Mouse (Mus musculus): Measurements from ENCODE around the gene Banf1.
A peak's percentile ranks its signal among the peaks of the same experiment; 100 is the strongest.
"Not testable (repeated sequence)": the region's sequence is repeated elsewhere in the genome, so short reads cannot be mapped to it uniquely, and the experiment has no call there.

Banf1 gene

DNA sequence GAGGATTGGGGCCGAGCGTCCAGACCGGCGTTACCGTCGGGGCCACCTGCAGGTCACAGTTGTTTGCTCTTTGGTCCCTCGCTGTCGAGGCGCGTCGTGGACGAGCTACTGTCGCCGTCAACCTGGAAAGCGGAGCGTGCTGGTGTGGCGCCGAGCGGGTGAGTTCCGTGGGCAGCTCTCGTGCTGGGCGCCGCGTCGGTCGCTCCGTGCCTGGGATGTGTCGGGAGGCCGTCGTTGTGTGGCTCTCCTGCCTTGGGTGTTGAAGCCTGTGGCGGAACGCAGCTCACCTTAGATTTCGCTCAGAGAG is at the start of gene Banf1:
Banf1 (minus strand) TSS at position 116 of the 307 bp plus-strand sequence.
- no peak for DNase-seq (ENCODE audit: low spot score)

DNA sequence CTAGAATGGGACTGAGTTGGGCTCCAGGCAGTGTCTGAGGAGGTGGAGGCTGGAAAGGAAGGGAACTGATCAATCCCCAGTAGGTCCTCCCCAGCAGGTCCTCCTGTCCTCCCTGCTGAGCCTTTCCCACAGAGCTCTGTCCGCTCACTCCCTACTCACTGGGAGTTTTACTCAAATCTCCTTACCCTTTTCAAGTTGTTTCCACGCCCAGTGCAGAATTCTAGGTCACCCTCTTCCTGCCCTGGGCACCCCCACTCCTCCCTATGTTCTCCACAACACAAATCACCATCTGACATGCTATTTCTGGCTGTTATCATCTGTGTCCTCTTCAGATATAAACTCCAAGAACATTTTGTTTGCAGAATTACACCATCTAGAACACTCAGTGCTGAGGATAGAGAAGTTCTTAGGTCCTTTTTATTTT is 47.6 kb upstream of the Banf1 start:
- peak; percentile 76 for DNase-seq (ENCODE audit: low spot score)

DNA sequence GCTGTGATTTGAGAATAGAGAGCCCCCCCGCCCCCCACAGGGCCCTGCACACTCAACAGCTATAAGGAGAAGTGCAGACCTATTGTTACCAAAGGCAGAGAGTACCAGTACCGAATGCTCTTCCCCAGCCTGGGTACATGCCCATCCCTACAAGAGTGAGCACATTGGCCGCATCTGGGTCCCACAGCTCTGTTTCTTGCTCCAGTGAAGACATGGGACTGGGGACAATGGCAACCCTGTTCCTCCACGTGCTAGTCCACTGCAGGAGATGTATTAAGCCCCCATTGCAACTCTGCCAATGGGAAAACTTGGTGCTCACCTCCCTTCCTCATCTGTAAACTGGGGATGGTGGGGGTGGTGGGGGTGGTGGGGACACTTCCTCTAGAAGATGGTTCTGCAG is 46.9 kb upstream of the Banf1 start:
- no peak for DNase-seq (ENCODE audit: low spot score)

DNA sequence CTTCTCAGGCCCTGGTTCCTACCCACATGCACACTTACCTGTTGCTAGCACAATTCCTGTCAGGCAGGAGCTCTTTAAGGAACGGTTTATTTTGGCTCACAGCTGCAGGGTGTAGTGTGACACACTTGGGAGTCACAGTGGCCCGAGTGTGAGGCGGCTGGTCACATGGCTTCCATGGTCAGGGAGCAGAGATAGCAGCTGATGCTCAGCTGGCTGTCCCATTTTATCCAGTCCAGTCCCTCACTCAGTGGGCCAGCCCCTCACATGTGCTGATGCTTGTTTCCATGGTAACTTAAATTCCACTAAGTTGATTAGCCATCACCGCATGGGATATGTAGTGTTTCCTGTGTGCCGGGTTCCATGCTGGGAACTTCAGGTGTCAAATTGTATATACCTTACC is 45.0 kb upstream of the Banf1 start:
- DNase-seq (ENCODE audit: low spot score), result no peak

DNA sequence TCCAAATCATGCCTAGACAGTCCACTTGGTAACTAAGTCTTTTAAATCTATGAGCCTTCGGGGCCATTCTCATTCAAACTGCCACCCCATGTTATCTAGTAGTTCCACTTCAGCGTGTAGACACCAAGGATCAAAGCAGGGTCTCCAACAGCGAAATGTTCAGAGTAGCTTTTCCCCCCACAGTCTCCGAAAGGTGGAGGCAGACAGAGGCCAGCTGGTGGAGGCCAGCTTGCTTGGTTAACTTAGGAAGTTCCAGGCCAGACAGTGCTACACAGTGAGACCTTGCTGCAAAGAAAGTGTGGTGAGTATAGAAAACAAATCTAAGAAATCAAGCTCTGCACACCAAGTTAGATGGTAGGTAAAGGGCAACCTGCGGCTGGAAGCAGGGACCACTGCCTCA is 43.7 kb upstream of the Banf1 start:
- no peak for DNase-seq (ENCODE audit: low spot score)

DNA sequence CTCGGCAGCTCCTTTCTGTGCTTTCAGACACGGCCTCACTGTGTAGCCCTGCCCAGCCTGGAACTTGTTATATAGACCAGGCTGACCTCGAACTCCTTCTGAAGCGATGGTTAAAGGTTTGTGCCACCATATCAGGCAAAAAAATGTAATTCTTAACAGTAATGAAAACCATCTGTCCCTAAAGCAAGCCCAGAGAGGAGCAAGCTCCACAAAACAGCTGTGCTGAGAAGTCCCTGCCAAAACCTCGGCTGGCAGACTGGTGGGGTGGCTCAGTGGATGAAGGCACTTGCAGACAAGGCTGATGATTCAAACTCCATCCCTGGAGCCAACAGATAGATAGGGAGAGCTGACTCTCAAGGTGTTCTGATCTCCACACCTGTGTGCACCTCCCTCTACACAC is 42.1 kb upstream of the Banf1 start:
- DNase-seq (ENCODE audit: low spot score), result no peak

DNA sequence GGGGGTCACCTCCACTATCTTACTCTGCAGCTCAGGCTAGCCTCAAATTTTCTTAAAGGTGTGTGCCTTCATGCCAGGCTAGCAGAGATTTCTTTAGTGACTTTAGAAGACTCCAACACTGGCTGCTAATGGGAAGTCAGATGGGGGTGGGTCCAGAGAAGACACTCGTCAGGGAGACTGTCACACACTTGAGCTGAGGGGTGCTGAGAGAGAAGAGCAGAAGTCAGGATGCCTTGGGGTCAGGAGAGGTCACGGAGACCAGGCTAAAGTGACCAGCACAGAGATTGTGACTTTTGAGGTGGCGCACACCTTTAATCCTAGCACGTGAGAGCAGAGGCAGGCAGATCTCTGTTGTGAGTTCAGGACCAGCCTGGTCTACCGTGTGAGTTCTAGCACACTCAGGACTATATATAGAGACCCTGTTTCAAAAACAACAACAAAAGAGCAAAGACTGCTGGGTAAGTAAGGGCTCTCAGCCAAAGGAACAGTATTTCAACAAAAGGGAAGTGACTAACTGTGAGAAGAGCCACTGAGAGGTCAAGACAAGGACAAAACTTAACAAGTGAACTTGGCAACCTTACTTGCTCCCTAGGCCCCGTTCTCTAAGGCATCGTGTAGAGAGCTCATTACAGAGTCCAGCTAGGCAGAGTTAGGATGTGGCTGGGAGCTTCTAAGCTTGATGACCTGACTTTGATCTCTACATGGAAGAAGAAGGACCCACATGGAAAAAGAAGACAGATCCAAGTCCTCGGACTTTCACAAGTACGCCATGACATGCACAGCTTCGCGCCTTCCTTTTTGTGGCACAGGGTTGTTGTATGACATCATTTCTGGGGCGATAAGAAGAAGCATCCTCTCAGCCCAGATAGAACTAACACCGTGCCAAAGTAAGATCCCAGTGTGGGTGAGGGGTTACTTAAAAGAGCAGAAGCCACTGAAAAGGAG is 41.4 kb upstream of the Banf1 start:
- no peak for DNase-seq (ENCODE audit: low spot score)

DNA sequence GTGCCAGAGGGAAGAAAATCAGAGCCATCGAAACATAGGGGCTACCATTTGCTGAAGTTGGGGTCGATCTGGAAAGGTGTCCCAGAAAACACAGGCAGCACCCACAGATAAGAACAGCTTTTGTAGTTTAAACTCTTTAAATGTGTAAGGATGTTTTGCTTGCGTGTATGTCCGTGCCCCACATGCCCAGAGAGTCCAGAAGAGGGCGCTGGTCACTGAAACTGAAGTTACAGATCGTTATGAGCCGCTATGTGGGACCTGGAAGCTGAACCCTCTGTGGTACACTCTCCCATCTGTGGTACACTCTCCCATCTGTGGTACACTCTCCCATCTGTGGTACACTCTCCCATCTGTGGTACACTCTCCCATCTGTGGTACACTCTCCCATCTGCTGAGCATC is 40.2 kb upstream of the Banf1 start:
- no peak for DNase-seq (ENCODE audit: low spot score)

DNA sequence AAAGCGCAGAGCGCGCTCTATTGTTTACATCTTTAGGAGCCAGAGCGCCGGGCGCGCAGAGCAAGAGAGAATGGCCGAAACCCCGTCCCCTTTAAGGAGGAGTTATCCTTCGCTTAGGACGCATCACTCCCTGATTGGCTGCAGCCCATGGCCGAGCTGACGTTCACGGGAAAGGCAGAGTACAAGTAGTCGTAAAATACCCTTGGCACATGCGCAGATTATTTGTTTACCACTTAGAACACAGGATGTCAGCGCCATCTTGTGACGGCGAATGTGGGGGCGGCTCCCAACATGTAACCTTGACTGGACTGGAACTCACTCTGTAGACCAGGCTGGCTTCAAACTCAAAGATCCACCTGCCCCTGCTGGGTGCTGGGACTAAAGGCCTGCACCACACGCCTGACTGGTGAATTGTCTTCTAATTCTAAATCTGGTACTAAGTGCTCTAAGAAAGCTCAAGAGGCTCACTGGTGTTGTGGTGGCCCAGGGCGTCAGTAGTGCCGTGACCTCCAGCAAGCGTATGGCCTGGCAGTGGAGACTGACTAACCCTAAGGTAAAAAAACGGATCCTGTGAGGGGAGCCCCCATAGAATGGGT is 39.7 kb upstream of the Banf1 start:
- not testable (repeated sequence) for DNase-seq (ENCODE audit: low spot score)

DNA sequence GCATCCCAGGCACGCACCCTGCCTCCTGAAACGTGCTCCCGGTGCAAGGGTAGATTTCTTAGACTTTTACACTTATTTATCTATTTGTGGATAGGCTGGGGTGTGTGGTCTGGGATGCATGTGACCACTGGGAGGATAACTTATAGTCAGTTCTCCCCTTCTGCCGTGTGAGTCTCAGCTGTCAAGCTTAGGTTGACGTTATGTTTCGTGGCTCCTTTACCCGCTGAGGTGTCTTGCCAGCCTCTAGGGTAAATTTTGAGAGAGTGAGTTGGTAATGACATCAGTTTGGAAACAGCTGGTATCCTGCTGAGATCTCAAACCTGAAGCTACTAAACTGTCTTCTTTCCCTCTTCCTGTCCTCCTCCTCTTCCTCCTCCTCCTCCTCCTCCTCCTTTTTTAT is 39.0 kb upstream of the Banf1 start:
- no peak for DNase-seq (ENCODE audit: low spot score)

DNA sequence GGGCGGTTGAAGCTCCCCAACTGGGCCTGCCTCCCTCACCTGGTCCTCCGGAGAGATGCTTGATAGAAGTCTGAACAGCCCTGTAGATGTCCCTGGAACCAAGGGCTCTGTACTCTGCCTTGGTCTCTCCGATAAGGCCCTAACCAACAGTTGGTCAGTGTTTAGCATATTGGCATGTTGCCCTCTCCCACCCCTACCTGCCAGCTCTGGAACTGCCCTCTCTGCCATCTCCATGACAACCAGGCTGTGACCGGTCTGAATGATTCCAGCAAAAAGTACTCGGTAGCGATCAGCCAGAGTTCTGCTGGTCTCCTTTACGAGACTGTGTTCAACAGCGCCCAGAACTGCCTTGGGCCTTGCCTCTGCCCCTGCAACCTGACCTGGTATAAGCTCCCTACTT is 35.3 kb upstream of the Banf1 start, which contains the start of gene Tsga10ip:
Tsga10ip (minus strand) TSS at position 234 of the 400 bp plus-strand sequence.
- no peak for DNase-seq (ENCODE audit: low spot score)

DNA sequence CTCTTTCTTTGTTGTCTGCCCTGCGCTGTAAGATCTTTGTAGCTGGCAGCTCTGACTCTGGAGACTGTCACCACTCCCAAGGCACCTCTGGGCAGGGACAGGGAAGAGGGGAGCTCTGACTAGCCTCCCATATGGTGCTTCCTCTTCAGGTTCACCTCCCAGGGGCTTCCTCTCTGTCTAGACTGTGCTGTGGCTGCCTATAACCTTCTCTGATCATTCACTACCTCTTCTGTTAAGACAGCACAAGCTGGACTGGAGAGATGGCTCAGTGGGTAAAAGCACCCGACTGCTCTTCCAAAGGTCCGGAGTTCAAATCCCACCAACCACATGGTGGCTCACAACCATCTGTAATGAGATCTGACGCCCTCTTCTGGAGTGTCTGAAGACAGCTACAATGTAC is 34.1 kb upstream of the Banf1 start:
- not testable (repeated sequence) for DNase-seq (ENCODE audit: low spot score)

DNA sequence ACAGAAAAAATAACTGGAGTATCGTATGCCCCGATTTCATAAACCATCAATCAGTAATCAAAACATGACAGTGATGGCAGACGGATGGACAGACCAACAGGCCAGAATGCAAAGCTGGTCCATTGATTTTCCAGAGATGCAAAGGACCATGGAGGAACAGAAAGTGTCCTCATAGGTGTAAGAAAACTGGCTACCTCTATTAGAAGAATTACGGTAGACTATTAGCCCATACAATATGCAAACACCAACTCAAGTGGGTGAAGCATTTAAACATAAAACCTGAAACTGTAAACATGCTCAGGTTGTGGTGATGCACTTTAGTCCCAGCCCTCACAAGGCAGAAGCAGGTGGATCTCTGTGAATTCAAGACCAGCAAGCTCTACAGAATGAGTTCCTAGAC is 28.4 kb upstream of the Banf1 start:
- no peak for DNase-seq (ENCODE audit: low spot score)

DNA sequence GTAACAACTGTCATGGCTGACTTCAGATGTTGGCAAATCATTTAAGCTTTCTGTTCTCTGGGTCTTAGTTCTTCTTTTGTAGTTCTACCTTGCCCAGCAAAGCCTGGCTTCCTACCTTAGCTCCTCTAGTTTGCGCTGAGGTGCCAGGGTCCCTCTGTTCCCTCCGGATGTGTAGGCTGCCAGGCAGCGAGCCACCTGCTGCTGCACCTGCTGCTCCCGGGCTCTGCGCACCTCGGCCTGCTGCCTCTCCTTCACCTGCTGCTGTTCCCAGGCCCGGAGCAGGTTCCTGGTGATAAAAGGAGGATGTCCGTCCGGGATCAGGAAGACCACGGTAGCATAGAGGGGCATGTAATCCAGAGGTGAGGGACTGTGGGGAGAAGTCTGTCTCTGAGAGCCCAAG is 27.2 kb upstream of the Banf1 start:
- no peak for DNase-seq (ENCODE audit: low spot score)

DNA sequence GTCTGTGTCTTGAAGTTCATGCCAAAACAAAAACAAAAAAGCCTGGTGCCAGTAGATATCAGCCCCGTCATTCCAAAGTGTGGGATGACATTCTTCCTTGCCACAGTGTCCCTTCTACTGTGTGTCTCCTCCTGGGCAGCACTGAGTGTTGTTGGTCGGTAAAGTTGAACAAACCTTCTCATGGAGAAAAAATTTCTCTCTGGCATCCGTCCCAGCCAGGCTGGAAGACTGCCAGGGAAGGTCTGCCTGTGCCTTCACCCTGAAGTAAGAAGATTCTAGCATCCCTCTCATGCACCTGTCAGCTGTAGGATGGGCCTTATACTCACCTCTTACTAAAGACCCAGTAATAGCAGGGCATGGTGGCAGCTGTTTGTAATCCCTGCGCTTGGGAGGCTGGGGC is 25.9 kb upstream of the Banf1 start:
- DNase-seq (ENCODE audit: low spot score), result peak; percentile 68

DNA sequence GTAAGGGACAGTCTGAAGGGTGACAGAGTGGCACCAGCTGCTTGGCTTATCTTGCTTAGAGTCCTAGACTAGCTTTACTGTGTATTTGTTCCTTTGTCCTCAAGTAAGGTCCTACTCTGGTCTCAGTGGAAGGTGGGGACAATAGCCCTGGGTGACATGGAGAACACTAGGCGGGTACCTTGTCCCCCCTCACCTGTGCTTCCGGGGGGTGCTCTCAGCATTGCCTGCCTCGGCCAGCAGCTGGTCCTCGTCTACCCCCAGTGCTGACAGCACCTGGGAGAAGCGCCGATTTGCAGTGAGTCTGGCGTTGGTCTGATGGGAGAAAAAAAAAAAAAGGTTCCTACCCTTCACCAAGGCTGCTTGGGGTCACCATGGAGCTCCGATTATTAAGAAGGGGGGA is 23.4 kb upstream of the Banf1 start:
- DNase-seq (ENCODE audit: low spot score), result no peak

DNA sequence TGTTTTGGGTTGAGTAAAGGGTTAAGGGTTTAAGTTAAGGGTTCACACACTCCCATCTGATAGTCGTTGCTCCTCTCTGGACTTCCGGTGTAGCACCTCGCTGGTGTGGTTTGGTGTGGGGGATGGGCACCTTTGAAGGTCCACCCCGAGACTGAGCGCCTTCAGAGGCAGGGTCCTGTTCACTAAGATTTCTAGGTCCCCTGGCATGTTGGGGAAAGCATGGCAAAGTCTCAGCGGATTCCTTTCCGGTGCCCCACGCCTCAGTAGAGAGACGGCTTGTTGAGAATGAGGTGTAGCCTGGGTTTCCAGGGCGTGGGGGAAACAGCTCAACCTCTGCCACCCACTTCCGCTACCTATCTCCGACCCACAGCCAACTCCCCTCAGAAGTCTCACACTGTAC is 22.7 kb upstream of the Banf1 start:
- no peak for DNase-seq (ENCODE audit: low spot score)

DNA sequence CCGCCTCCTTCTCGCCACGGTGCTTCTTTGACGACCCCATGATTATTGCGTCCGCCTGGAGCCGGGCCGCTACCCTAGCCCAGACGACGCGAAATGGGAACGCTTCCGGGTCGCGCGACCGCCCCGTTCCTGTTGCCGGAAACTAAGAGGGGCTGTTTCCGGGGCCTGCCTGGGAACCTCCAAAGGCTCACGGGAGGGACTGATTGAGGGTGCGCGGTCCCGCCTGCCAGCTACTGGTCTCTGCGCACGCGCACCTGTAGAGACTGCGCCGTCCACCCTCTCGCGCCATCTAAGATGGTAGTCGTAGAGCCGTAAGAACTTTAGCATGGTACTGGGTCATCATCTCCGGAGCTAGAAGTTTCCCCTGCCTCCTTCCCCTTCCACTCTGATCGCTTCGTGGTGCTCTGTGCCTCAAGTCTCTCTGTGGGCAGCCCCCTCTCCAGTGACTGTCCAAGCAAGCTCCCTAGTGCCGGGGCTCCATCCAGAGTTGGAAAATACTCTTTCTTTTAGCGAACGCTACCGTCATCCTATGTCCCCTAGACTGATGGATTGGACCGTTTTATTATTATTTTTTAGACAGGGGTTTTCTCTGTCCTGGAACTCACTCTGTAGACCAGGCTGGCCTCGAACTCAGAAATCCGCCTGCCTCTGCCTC is 21.7 kb upstream of the Banf1 start, which contains the start of gene Sart1:
Sart1 (minus strand) TSS at position 116 of the 655 bp plus-strand sequence.
- DNase-seq (ENCODE audit: low spot score), result peak; percentile 96

DNA sequence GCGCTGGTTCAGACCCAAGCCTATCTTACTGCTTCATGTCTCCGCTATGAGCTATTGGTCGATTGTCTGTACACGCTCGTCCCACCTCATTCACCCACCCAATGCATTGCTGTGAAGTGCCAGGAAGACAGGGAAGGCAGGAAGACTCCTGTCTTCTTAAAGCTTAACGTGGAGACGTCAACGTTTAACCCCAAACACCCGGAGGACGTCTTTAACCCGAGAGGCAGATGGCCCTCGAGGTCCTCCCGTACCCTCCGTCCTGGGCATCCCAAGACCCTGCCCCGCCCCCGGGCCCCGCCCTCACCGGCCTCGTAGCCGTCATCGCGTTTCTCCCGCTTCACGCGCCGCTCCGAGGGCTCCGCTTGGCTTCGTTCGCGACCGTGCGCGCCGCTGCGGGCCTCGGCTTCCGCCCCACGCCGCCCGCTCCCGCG is 21.1 kb upstream of the Banf1 start:
- DNase-seq (ENCODE audit: low spot score), result peak; percentile 52

DNA sequence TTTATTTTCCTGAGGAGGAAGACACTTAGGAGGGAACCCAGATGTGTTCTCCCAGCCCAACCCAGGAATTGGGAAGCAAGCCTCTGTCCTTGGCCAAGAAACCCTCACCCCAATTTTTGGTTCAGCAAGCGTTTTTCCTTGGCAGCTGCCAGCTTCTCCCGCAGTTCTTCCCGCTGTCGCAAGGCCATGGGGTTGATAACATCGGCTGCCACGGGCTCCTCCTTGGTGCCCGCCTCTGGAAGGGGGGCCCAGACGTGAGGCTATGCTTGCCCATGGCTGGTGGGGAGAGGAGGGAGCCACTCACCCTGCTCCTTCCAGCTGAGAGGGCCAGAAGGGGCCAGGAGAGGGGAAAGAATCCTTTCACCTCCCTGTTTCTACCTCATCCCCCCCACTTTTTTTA is 17.7 kb upstream of the Banf1 start:
- no peak for DNase-seq (ENCODE audit: low spot score)

DNA sequence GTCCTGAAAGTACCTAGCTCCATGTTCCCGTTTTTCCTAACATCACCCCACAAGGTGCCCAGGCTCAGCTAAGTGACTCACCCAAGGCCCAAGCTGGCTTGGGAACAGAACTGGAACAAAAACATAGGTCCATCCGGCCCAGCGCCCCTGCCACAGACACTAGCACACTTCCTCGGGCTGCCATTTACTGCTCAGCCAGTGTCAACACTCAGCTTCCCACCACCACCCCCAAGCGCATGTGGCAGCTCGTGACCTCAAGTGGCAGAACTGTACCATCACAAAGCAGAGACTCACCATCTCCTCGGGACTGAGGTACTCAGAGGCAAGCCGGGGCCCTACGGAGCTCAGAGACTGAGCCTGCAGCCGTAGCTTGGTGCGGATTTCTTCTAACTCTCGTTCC is 16.4 kb upstream of the Banf1 start:
- no peak for DNase-seq (ENCODE audit: low spot score)

DNA sequence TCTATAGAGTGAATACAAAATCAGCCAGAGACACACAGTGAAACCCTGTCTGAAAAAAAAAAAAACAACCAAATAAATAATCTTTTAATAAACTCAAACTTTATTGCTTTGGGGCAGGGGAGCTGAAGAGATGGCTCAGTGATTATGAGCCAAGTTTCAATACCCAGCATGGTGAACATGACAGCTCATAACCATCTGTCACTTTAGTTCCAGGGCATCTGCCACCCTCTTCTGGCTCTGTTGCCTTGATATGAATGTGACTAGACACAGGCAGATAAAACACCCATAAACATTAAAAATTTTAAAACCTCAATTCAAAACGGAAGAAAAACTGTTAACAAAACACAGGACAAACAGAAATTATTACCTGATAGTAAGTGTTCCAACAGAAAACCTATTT is 10.5 kb upstream of the Banf1 start:
- DNase-seq (ENCODE audit: low spot score), result no peak

DNA sequence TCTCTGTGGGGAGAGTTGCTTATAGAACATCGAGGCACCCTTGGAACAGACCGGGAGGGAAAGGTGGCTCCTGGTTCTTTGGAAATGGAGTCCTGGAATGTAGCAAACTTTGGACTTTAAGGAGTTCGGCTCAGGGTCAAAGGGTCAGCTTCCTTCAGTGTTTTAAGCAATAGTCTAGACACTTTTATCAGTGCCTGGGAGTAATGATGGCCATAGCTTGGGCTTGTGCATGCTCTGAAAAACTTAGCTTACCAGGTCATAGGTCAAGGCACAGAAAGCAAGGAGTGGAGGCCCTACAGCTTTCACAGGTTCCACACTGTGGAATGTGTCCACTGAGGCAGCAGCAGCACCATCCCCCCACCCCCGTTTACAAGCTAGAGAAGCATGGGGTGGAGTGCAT is 7.8 kb upstream of the Banf1 start:
- no peak for DNase-seq (ENCODE audit: low spot score)

All from testis, postnatal 14 days (tissue).